Mouse (Mus musculus) testis, adult 2 months (tissue): Measurements from ENCODE around the gene Eif3d.

ENCODE experiments used
- CTCF ChIP-seq: fragments of 200-500 bp; IDR thresholded peaks from 2 replicates; pipeline ENCODE4 v1.5.1; 2012; ENCODE audit warnings: low read depth, mild to moderate bottlenecking, inconsistent platforms, low read length, moderate library complexity; ENCODE audit not compliant: control insufficient read depth, insufficient read depth, insufficient replicate concordance
- POLR2A ChIP-seq: fragments of 200-500 bp; IDR thresholded peaks from 2 replicates; pipeline ENCODE4 v1.6.1; 2012; ENCODE audit warnings: low read depth, mild to moderate bottlenecking, inconsistent platforms, low read length, moderate library complexity; ENCODE audit not compliant: control insufficient read depth

DNA sequence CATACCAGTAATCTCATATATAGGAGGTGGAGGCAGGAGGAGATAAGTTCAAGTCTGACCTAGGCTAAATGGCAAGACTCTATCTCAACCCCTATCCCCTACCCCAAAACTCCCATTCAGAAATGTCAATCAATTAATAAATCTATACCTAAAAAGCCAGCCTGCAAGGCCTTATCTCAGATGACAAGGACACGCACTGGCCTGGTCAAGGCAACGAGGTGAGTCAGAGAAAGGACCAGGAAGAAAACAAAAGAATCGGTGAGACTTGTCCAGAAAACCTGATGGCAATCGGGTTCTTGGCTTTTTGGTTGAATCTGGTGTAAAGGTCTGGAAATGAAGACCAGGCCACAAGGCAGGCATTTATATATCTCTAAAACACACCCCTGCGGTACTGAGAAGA, 43.7 kb downstream of the Eif3d start:
- TF ChIP-seq CTCF (no peak), POLR2A (no peak)
